Mouse (Mus musculus) right cerebral cortex, postnatal 36 days (tissue): ENCODE results near the gene Cdk2ap2.
"Not testable (repeated sequence)": the region's sequence is repeated elsewhere in the genome, so short reads cannot be mapped to it uniquely, and the experiment has no call there.

Experiments used
- DNase-seq, 2 experiments: peaks; one replicate each; pipeline ENCODE4 v3.0.0; 2022; ENCODE audit warnings: low spot score in 2 of 2, mixed read lengths in 1 of 2

Cdk2ap2 gene

GRCm38 (mm10) chr19:4066877-4067276, 30.1 kb upstream of the Cdk2ap2 start:
- no peak for DNase-seq

- DNase-seq: not testable (repeated sequence)
Observed at GRCm38 (mm10) chr19:4068242-4068641, 28.7 kb upstream of the Cdk2ap2 start.

GRCm38 (mm10) chr19:4068717-4069410, 28.1 kb upstream of the Cdk2ap2 start:
- no peak for DNase-seq

- no peak for DNase-seq
Observed at GRCm38 (mm10) chr19:4070311-4070710, 26.7 kb upstream of the Cdk2ap2 start.

- DNase-seq: no peak
Observed at GRCm38 (mm10) chr19:4070756-4071155, 26.2 kb upstream of the Cdk2ap2 start.

GRCm38 (mm10) chr19:4071406-4071805, 25.6 kb upstream of the Cdk2ap2 start:
- DNase-seq: no peak

- no peak for DNase-seq
Observed at GRCm38 (mm10) chr19:4072706-4073424, 24.1 kb upstream of the Cdk2ap2 start.

GRCm38 (mm10) chr19:4075531-4075930, 21.5 kb upstream of the Cdk2ap2 start:
- no peak for DNase-seq

- DNase-seq: no peak
Observed at GRCm38 (mm10) chr19:4079594-4079993, 17.4 kb upstream of the Cdk2ap2 start.

GRCm38 (mm10) chr19:4080511-4081009, 16.4 kb upstream of the Cdk2ap2 start:
- no peak for DNase-seq

GRCm38 (mm10) chr19:4081394-4081793, 15.6 kb upstream of the Cdk2ap2 start, which contains the start of gene Cabp2:
Gene Cabp2 (plus strand): TSS chr19:4081578.
- DNase-seq: no peak

- DNase-seq: no peak
Observed at GRCm38 (mm10) chr19:4082219-4082965, 14.6 kb upstream of the Cdk2ap2 start.

- DNase-seq: no peak
Observed at GRCm38 (mm10) chr19:4083316-4083715, 13.7 kb upstream of the Cdk2ap2 start.

GRCm38 (mm10) chr19:4083826-4084225, 13.2 kb upstream of the Cdk2ap2 start:
- DNase-seq: no peak

GRCm38 (mm10) chr19:4084984-4085383, 12.0 kb upstream of the Cdk2ap2 start:
- DNase-seq: no peak

- no peak for DNase-seq
Observed at GRCm38 (mm10) chr19:4086156-4086555, 10.8 kb upstream of the Cdk2ap2 start.

GRCm38 (mm10) chr19:4087090-4087489, 9.9 kb upstream of the Cdk2ap2 start:
- DNase-seq: no peak

GRCm38 (mm10) chr19:4088146-4088545, 8.8 kb upstream of the Cdk2ap2 start:
- DNase-seq: no peak

GRCm38 (mm10) chr19:4089128-4089527, 7.9 kb upstream of the Cdk2ap2 start:
- no peak for DNase-seq

GRCm38 (mm10) chr19:4090446-4090845, 6.5 kb upstream of the Cdk2ap2 start:
- no peak for DNase-seq

GRCm38 (mm10) chr19:4091383-4091782, 5.6 kb upstream of the Cdk2ap2 start:
- DNase-seq: no peak

- no peak for DNase-seq
Observed at GRCm38 (mm10) chr19:4092750-4093149, 4.2 kb upstream of the Cdk2ap2 start.
